18 mouse cellular contexts compared by ENCODE assay signal in genomic region chr2:162637537-162637936, GRCm38 (mm10). TPM values are rescaled to one million over a fixed set of nuclear protein-coding genes. Genes with fewer than 3 reads are reported as not detected.
DNase-seq lines count a peak whose midpoint lies in the region; ATAC-seq and TF ChIP-seq lines count a peak whose summit lies in the region.
"Had no signal": no experiment of that assay in that cellular context is flagged by ENCODE, and none has a peak within 500 bp of the region (broad histone marks: within the 10 kb centered on the region; RNA-seq: fewer than 3 reads in every experiment).

No protein-coding gene starts in this region.

- no peak for DNase-seq in hindbrain, postnatal 0 days (ENCODE audit: low spot score)
- no peak for DNase-seq in hindbrain, embryonic 10.5 days (ENCODE audit: low spot score)
- DNase-seq in lung, postnatal 10 days, result no peak
- DNase-seq in left cerebral cortex, adult 9 months (ENCODE audit: low spot score in 2 of 2), result no peak
- DNase-seq: cerebellum, postnatal 10 days; gastrocnemius, postnatal 25 days; heart, adult 2 months; heart, postnatal 36 days; right cerebral cortex, postnatal 25 days; thymus, adult 2 months had no signal

- 0 out of 2 replicates have a peak overlapping the region, but pooled peaks have one; percentile 12 for H3K27ac ChIP-seq in heart, embryonic 13.5 days (replicated peaks)
- no peak overlapping the region for H3K27ac ChIP-seq in heart, embryonic 12.5 days (ENCODE audit: poor library complexity, severe bottlenecking)
- peak overlapping the region; percentile 15; the same call in 1 of the 2 replicates for H3K27ac ChIP-seq in hindbrain, postnatal 0 days
- H3K27ac ChIP-seq in hindbrain, embryonic 10.5 days, result no peak overlapping the region
- H3K27ac ChIP-seq in lung, embryonic 15.5 days, result peak overlapping the region; percentile 19; the same call in 1 of the 2 replicates
- H3K27ac ChIP-seq: embryonic facial prominence, embryonic 13.5 days; heart, adult 2 months; kidney, embryonic 15.5 days; stomach, embryonic 15.5 days had no signal

- ATAC-seq in heart, embryonic 13.5 days (ENCODE audit: extremely low read depth, insufficient number of reproducible peaks, low FRiP score, low TSS enrichment), result no peak
- no peak for ATAC-seq in heart, embryonic 12.5 days (ENCODE audit: insufficient number of reproducible peaks, low FRiP score)
- no peak for ATAC-seq in hindbrain, postnatal 0 days
- ATAC-seq in lung, embryonic 15.5 days (ENCODE audit: borderline replicate concordance, extremely low read depth, low FRiP score, low TSS enrichment), result peak; percentile 36; the same call in 1 of the 2 replicates
- ATAC-seq: forebrain, embryonic 16.5 days; intestine, embryonic 16.5 days had no signal

- peaks cover 28% of the 10 kb centered on the region for H3K4me1 ChIP-seq in heart, embryonic 13.5 days
- H3K4me1 ChIP-seq in heart, embryonic 12.5 days (replicated peaks), result peaks cover 13% of the 10 kb centered on the region; the same call in 1 of the 2 replicates
- H3K4me1 ChIP-seq in hindbrain, postnatal 0 days (ENCODE audit: insufficient read depth, low read length), result peaks cover 18% of the 10 kb centered on the region
- peaks cover 26% of the 10 kb centered on the region for H3K4me1 ChIP-seq in hindbrain, embryonic 10.5 days (replicated peaks)
- H3K4me1 ChIP-seq in lung, embryonic 15.5 days, result peaks cover 19% of the 10 kb centered on the region

- H3K4me3 ChIP-seq in heart, embryonic 13.5 days, result no peak overlapping the region
- no peak overlapping the region for H3K4me3 ChIP-seq in heart, embryonic 12.5 days
- H3K4me3 ChIP-seq in hindbrain, postnatal 0 days (ENCODE audit: low read length), result no peak overlapping the region
- no peak overlapping the region for H3K4me3 ChIP-seq in hindbrain, embryonic 10.5 days
- H3K4me3 ChIP-seq in lung, embryonic 15.5 days, result no peak overlapping the region
- H3K4me3 ChIP-seq: embryonic facial prominence, embryonic 13.5 days; heart, adult 2 months; kidney, embryonic 15.5 days; stomach, embryonic 15.5 days had no signal

- TF ChIP-seq CTCF in hindbrain, postnatal 0 days (IDR thresholded peaks at IDR 0.05; ENCODE audit: low read depth), result no peak

- peaks cover 9% of the 10 kb centered on the region; the same call in 1 of the 2 replicates for H3K27me3 ChIP-seq in heart, embryonic 13.5 days (replicated peaks)
- H3K27me3 ChIP-seq in heart, embryonic 12.5 days (replicated peaks), result no peaks in the 10 kb centered on the region
- H3K27me3 ChIP-seq in hindbrain, postnatal 0 days (ENCODE audit: insufficient read depth, low read length), result no peaks in the 10 kb centered on the region
- H3K27me3 ChIP-seq in hindbrain, embryonic 10.5 days (ENCODE audit: insufficient read depth, poor library complexity, severe bottlenecking), result peaks cover 8% of the 10 kb centered on the region
- H3K27me3 ChIP-seq in lung, embryonic 15.5 days, result no peaks in the 10 kb centered on the region
- H3K27me3 ChIP-seq: kidney, embryonic 15.5 days; stomach, embryonic 15.5 days had no signal

- no peaks in the 10 kb centered on the region for H3K9me3 ChIP-seq in heart, embryonic 13.5 days
- H3K9me3 ChIP-seq in heart, embryonic 12.5 days (replicated peaks), result no peaks in the 10 kb centered on the region
- no peaks in the 10 kb centered on the region for H3K9me3 ChIP-seq in hindbrain, postnatal 0 days (ENCODE audit: low read length)
- no peaks in the 10 kb centered on the region for H3K9me3 ChIP-seq in hindbrain, embryonic 10.5 days
- no peaks in the 10 kb centered on the region for H3K9me3 ChIP-seq in lung, embryonic 15.5 days
- H3K9me3 ChIP-seq: embryonic facial prominence, embryonic 13.5 days; kidney, embryonic 15.5 days; stomach, embryonic 15.5 days had no signal

- H3K4me2 ChIP-seq in heart, embryonic 13.5 days, result no peak overlapping the region
- no peak overlapping the region for H3K4me2 ChIP-seq in heart, embryonic 12.5 days
- H3K4me2 ChIP-seq in hindbrain, postnatal 0 days (ENCODE audit: low read depth, low read length), result no peak overlapping the region
- no peak overlapping the region for H3K4me2 ChIP-seq in lung, embryonic 15.5 days
- H3K4me2 ChIP-seq: embryonic facial prominence, embryonic 13.5 days; kidney, embryonic 15.5 days; stomach, embryonic 15.5 days had no signal

- WGBS in heart, embryonic 13.5 days, result 29% methylated on average over 1 of the region's 1 CpGs
- WGBS in heart, embryonic 12.5 days, result 45% methylated on average over 1 of the region's 1 CpGs
- WGBS in hindbrain, postnatal 0 days, result 39% methylated on average over 1 of the region's 1 CpGs
- 89% methylated on average over 1 of the region's 1 CpGs for WGBS in hindbrain, embryonic 10.5 days
- 15% methylated on average over 1 of the region's 1 CpGs for WGBS in lung, embryonic 15.5 days

- no peaks in the 10 kb centered on the region for H3K36me3 ChIP-seq in heart, embryonic 13.5 days
- H3K36me3 ChIP-seq in heart, embryonic 12.5 days, result no peaks in the 10 kb centered on the region
- no peaks in the 10 kb centered on the region for H3K36me3 ChIP-seq in hindbrain, postnatal 0 days (ENCODE audit: insufficient read depth, low read length)
- H3K36me3 ChIP-seq in hindbrain, embryonic 10.5 days, result no peaks in the 10 kb centered on the region
- no peaks in the 10 kb centered on the region for H3K36me3 ChIP-seq in lung, embryonic 15.5 days
- H3K36me3 ChIP-seq: embryonic facial prominence, embryonic 13.5 days; kidney, embryonic 15.5 days; stomach, embryonic 15.5 days had no signal

- H3K9ac ChIP-seq in heart, embryonic 13.5 days, result no peak overlapping the region
- H3K9ac ChIP-seq in heart, embryonic 12.5 days, result no peak overlapping the region
- no peak overlapping the region for H3K9ac ChIP-seq in hindbrain, postnatal 0 days (replicated peaks; ENCODE audit: low read length)
- H3K9ac ChIP-seq in lung, embryonic 15.5 days, result no peak overlapping the region
- H3K9ac ChIP-seq: embryonic facial prominence, embryonic 13.5 days; kidney, embryonic 15.5 days; stomach, embryonic 15.5 days had no signal

RNA-seq across cellular contexts. Expression of gene Ptprt, which starts 23.4 kb away (rescaled TPM):
- 0.20 and 0.33 TPM in 2 replicates for polyA plus RNA-seq in heart, embryonic 13.5 days (2015; fragmentation: Nextera tagmentation; extraction: Ambion mirVana)
- polyA plus RNA-seq in heart, embryonic 12.5 days (2016; fragmentation: Nextera tagmentation; extraction: Ambion mirVana), result 0.53 and 0.55 TPM in 2 replicates
- 68.3 and 77.2 TPM in 2 replicates for total RNA-seq in hindbrain, postnatal 0 days (2014; rRNA removed)
- 13.0 and 15.7 TPM in 2 replicates for polyA plus RNA-seq in hindbrain, postnatal 0 days (2015; fragmentation: Nextera tagmentation; extraction: Ambion mirVana)
- polyA plus RNA-seq in hindbrain, embryonic 10.5 days (2016; fragmentation: Nextera tagmentation; extraction: Ambion mirVana), result 0.86 and 1.7 TPM in 2 replicates
- polyA plus RNA-seq in lung, embryonic 15.5 days (2015; fragmentation: Nextera tagmentation; extraction: Ambion mirVana), result 1.5 and 1.6 TPM in 2 replicates

Comparison
In these comparisons a context has a peak if more than half of its experiments do, and no peak if none do; other contexts are left out.
1. H3K27ac ChIP-seq: peak in heart, embryonic 13.5 days (single experiment), hindbrain, postnatal 0 days (single experiment) and lung, embryonic 15.5 days (single experiment); none in heart, embryonic 12.5 days (single experiment) and hindbrain, embryonic 10.5 days (single experiment).